Mouse (Mus musculus): ENCODE data around the gene Ranbp3. TPM values are rescaled to one million over a fixed set of nuclear protein-coding genes. Genes with fewer than 3 reads are reported as not detected.

Gene Ranbp3
- polyA plus RNA-seq, 1 experiment, result 75.6 TPM

DNA sequence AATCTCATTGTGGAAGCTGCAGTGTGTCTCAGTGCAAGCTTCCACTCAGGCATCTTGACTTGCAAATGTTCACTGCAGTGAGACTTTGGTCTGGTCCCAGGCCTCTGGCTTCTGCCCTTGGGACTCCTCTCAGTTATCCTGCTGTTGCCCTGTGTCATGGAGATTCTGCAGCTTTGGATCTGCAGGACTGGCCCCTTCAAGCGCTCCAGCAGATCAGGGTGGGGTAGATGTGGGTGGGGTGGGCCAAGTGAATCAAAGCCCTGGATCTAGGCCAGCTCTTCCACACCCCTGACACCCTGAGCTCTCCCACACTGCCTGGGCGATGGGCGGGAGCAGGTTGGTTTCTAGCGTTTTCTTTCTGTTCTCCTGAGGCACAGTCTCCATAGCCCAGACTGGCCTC, 41.3 kb upstream of the Ranbp3 start:
- no peak overlapping the region for H3K4me3 ChIP-seq (ENCODE audit: low read depth, low read length)

DNA sequence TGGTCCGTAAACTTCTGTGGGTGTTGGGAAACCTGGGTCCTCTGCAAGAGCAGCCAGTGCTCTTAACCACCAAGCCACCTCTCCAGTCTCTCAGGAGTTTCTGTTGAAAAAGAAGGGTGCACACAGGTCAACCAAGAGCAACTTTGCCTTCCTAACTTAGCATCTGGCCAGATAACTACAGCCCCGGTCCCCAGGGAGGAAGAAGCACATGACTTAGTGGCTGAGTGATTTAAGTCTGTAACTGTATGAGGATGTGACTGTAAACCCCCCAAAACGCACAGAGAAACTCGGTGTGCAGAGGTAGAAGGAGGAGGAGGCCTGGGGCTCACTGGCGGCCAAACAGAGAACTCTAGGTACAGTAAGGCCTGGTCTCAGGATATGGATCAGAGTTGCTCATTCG, 39.1 kb upstream of the Ranbp3 start:
- no peak overlapping the region for H3K27ac ChIP-seq (ENCODE audit: insufficient read depth, low read length)
- no peak for TF ChIP-seq EP300 (IDR thresholded peaks at IDR 0.05; ENCODE audit: insufficient read depth, low read depth, low read length)
- TF ChIP-seq POLR2A (IDR thresholded peaks at IDR 0.05; ENCODE audit: insufficient read depth, low read length), result no peak
- no peak for TF ChIP-seq CTCF (IDR thresholded peaks at IDR 0.05; ENCODE audit: low read depth, low read length)
- H3K9me3 ChIP-seq (replicated peaks; ENCODE audit: control insufficient read depth, insufficient read depth, low read length, poor library complexity, severe bottlenecking), result no peaks in the 10 kb centered on the region
- no peaks in the 10 kb centered on the region for H3K27me3 ChIP-seq (ENCODE audit: control insufficient read depth, insufficient read depth, low read length, poor library complexity, severe bottlenecking)
- H3K9ac ChIP-seq (ENCODE audit: low read depth, poor library complexity, severe bottlenecking), result no peak overlapping the region
- peaks cover 5% of the 10 kb centered on the region for H3K4me1 ChIP-seq (ENCODE audit: control insufficient read depth, insufficient read depth, low read length)
- H3K4me3 ChIP-seq (ENCODE audit: low read depth, low read length), result no peak overlapping the region
- no peaks in the 10 kb centered on the region for H3K36me3 ChIP-seq (ENCODE audit: control insufficient read depth, insufficient read depth, low read length, poor library complexity, severe bottlenecking)

More for the DNA sequence above, 41.3 kb upstream of the Ranbp3 start:
- peaks cover 5% of the 10 kb centered on the region for H3K4me1 ChIP-seq (ENCODE audit: control insufficient read depth, insufficient read depth, low read length)
- H3K9me3 ChIP-seq (replicated peaks; ENCODE audit: control insufficient read depth, insufficient read depth, low read length, poor library complexity, severe bottlenecking), result no peaks in the 10 kb centered on the region
- H3K9ac ChIP-seq (ENCODE audit: low read depth, poor library complexity, severe bottlenecking), result no peak overlapping the region
- H3K36me3 ChIP-seq (ENCODE audit: control insufficient read depth, insufficient read depth, low read length, poor library complexity, severe bottlenecking), result no peaks in the 10 kb centered on the region
- no peaks in the 10 kb centered on the region for H3K27me3 ChIP-seq (ENCODE audit: control insufficient read depth, insufficient read depth, low read length, poor library complexity, severe bottlenecking)
- TF ChIP-seq POLR2A (IDR thresholded peaks at IDR 0.05; ENCODE audit: insufficient read depth, low read length) (no peak), EP300 (IDR thresholded peaks at IDR 0.05; ENCODE audit: insufficient read depth, low read depth, low read length) (peak; percentile 61; the same call in 1 of the 2 replicates), CTCF (IDR thresholded peaks at IDR 0.05; ENCODE audit: low read depth, low read length) (no peak)
- peak overlapping the region; percentile 40; the same call in 1 of the 2 replicates for H3K27ac ChIP-seq (ENCODE audit: insufficient read depth, low read length)

DNA sequence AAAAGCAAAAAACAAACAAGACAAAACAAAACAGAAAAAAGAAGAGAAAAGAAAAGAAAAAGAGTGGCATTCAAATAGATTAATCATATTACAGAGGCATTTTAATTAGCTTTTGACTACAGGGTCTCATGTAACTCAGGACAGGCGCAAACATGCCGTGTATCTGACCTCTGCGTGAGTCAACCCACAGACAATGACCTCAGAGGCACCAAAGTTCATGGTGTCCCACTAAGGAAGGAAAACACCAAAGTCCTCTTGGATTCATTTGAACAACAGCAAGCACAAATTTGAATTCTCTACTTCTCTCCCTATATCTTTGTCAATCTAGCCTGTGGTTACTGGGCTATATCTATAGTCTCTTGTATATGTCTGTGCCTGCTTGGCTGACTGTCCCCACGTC, 29.9 kb upstream of the Ranbp3 start:
- TF ChIP-seq POLR2A (IDR thresholded peaks at IDR 0.05; ENCODE audit: insufficient read depth, low read length), result no peak
- no peak for TF ChIP-seq CTCF (IDR thresholded peaks at IDR 0.05; ENCODE audit: low read depth, low read length)
- TF ChIP-seq EP300 (IDR thresholded peaks at IDR 0.05; ENCODE audit: insufficient read depth, low read depth, low read length), result no peak
- H3K9me3 ChIP-seq (replicated peaks; ENCODE audit: control insufficient read depth, insufficient read depth, low read length, poor library complexity, severe bottlenecking), result no peaks in the 10 kb centered on the region
- H3K27ac ChIP-seq (ENCODE audit: insufficient read depth, low read length), result no peak overlapping the region
- no peaks in the 10 kb centered on the region for H3K27me3 ChIP-seq (ENCODE audit: control insufficient read depth, insufficient read depth, low read length, poor library complexity, severe bottlenecking)
- H3K9ac ChIP-seq (ENCODE audit: low read depth, poor library complexity, severe bottlenecking), result no peak overlapping the region
- H3K4me3 ChIP-seq (ENCODE audit: low read depth, low read length), result no peak overlapping the region
- no peaks in the 10 kb centered on the region for H3K4me1 ChIP-seq (ENCODE audit: control insufficient read depth, insufficient read depth, low read length)
- H3K36me3 ChIP-seq (ENCODE audit: control insufficient read depth, insufficient read depth, low read length, poor library complexity, severe bottlenecking), result no peaks in the 10 kb centered on the region

DNA sequence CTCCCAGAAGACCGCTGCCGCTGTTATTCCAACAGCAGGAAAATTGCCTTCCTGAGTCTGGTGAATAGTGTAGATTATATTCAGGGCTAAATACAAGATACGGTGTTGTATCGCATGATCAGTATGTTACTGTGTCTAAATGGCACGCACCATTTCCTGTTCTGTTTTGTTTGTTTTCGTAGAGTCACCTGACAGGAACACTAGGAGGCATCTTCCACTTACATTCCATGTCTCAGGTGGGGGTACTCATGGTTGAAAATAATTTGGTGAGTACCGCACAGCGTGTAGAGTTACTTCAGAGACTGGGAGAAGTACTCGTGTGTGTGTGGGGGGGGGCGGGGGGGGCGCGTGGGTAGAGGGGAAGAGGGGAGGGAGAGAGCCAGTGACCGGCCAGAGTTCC, 25.5 kb upstream of the Ranbp3 start:
- Histone ChIP-seq H3K27ac (ENCODE audit: insufficient read depth, low read length) (no peak overlapping the region), H3K27me3 (ENCODE audit: control insufficient read depth, insufficient read depth, low read length, poor library complexity, severe bottlenecking) (no peaks in the 10 kb centered on the region), H3K9ac (ENCODE audit: low read depth, poor library complexity, severe bottlenecking) (peak overlapping the region; percentile 60), H3K36me3 (ENCODE audit: control insufficient read depth, insufficient read depth, low read length, poor library complexity, severe bottlenecking) (no peaks in the 10 kb centered on the region), H3K4me3 (ENCODE audit: low read depth, low read length) (no peak overlapping the region), H3K4me1 (ENCODE audit: control insufficient read depth, insufficient read depth, low read length) (no peaks in the 10 kb centered on the region), H3K9me3 (replicated peaks; ENCODE audit: control insufficient read depth, insufficient read depth, low read length, poor library complexity, severe bottlenecking) (no peaks in the 10 kb centered on the region)
- no peak for TF ChIP-seq EP300 (IDR thresholded peaks at IDR 0.05; ENCODE audit: insufficient read depth, low read depth, low read length)
- TF ChIP-seq POLR2A (IDR thresholded peaks at IDR 0.05; ENCODE audit: insufficient read depth, low read length), result no peak
- TF ChIP-seq CTCF (IDR thresholded peaks at IDR 0.05; ENCODE audit: low read depth, low read length), result no peak

DNA sequence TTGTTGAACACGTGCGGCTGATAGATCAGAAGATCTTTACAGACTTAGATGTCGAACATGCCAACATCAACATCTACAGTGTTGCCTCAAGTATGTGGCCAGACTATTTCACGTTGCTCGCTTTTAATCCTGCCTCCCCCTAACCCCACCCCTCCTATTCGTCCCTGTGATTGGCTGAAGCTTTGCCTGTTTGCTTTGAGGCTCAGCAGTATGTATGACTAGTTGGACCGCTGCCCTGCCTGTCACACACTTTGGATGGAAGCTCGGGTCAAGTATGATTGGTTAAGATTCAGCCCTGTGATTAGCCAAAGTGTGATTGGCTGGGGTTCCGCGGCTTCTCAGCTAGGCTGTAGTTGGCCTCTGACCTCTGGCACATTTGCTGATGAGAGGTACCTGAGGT, 21.3 kb upstream of the Ranbp3 start:
- H3K27ac ChIP-seq (ENCODE audit: insufficient read depth, low read length), result no peak overlapping the region
- no peaks in the 10 kb centered on the region for H3K4me1 ChIP-seq (ENCODE audit: control insufficient read depth, insufficient read depth, low read length)
- no peaks in the 10 kb centered on the region for H3K9me3 ChIP-seq (replicated peaks; ENCODE audit: control insufficient read depth, insufficient read depth, low read length, poor library complexity, severe bottlenecking)
- no peak overlapping the region for H3K9ac ChIP-seq (ENCODE audit: low read depth, poor library complexity, severe bottlenecking)
- H3K4me3 ChIP-seq (ENCODE audit: low read depth, low read length), result no peak overlapping the region
- TF ChIP-seq EP300 (IDR thresholded peaks at IDR 0.05; ENCODE audit: insufficient read depth, low read depth, low read length) (no peak), CTCF (IDR thresholded peaks at IDR 0.05; ENCODE audit: low read depth, low read length) (no peak), POLR2A (IDR thresholded peaks at IDR 0.05; ENCODE audit: insufficient read depth, low read length) (no peak)
- no peaks in the 10 kb centered on the region for H3K36me3 ChIP-seq (ENCODE audit: control insufficient read depth, insufficient read depth, low read length, poor library complexity, severe bottlenecking)
- H3K27me3 ChIP-seq (ENCODE audit: control insufficient read depth, insufficient read depth, low read length, poor library complexity, severe bottlenecking), result no peaks in the 10 kb centered on the region

DNA sequence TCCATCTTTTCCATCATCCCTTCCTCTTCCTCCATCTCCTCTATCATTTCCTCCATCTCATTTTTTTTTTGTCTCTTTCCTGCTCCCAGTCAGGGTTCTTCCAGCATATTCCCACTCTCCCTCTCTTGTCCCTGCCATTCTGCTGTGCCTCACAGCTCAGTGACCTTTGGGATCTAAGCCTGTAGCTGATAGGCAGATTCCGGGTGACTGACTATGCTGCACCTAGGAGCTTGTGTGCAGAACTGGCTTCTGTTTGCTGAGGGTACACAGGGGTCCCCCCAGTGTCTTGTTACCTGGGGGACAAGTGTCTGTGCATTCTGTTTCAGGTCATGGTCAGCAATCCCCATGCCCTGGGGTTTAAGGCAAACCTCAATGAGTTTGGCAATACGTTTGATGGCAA, 18.3 kb upstream of the Ranbp3 start:
- no peak overlapping the region for H3K9ac ChIP-seq (ENCODE audit: low read depth, poor library complexity, severe bottlenecking)
- no peaks in the 10 kb centered on the region for H3K27me3 ChIP-seq (ENCODE audit: control insufficient read depth, insufficient read depth, low read length, poor library complexity, severe bottlenecking)
- no peak overlapping the region for H3K27ac ChIP-seq (ENCODE audit: insufficient read depth, low read length)
- H3K4me3 ChIP-seq (ENCODE audit: low read depth, low read length), result no peak overlapping the region
- no peaks in the 10 kb centered on the region for H3K36me3 ChIP-seq (ENCODE audit: control insufficient read depth, insufficient read depth, low read length, poor library complexity, severe bottlenecking)
- no peaks in the 10 kb centered on the region for H3K4me1 ChIP-seq (ENCODE audit: control insufficient read depth, insufficient read depth, low read length)
- TF ChIP-seq EP300 (IDR thresholded peaks at IDR 0.05; ENCODE audit: insufficient read depth, low read depth, low read length) (no peak), CTCF (IDR thresholded peaks at IDR 0.05; ENCODE audit: low read depth, low read length) (no peak), POLR2A (IDR thresholded peaks at IDR 0.05; ENCODE audit: insufficient read depth, low read length) (no peak)
- H3K9me3 ChIP-seq (replicated peaks; ENCODE audit: control insufficient read depth, insufficient read depth, low read length, poor library complexity, severe bottlenecking), result no peaks in the 10 kb centered on the region
